Mouse (Mus musculus) layer of hippocampus, postnatal 10 days (tissue): ENCODE measurements around the gene Aftph. TPM values are rescaled to one million over a fixed set of nuclear protein-coding genes. Genes with fewer than 3 reads are reported as not detected.

Experiments used
- DNase-seq, 2 experiments: peaks; one replicate each; pipeline ENCODE4 v3.0.0; 2021; ENCODE audit warnings: low spot score in 2 of 2
- total RNA-seq, 2 experiments: library from RNA; stranded (reverse); gene quantifications; 2 replicates each; pipeline ENCODE4 v1.2.3; 2021

The Aftph gene
- total RNA-seq, 2 experiments from 2014 or later = 49.7 to 58.5 TPM

- no peak for DNase-seq
These were observed 12.0 kb downstream of the Aftph start for GRCm38 (mm10) chr11:20729403-20729802.

- no peak for DNase-seq
These were observed 13.3 kb downstream of the Aftph start for GRCm38 (mm10) chr11:20728044-20728443.

GRCm38 (mm10) chr11:20723572-20723971, 17.8 kb downstream of the Aftph start:
- no peak for DNase-seq

GRCm38 (mm10) chr11:20712068-20712671, 29.2 kb downstream of the Aftph start:
- DNase-seq = no peak

- DNase-seq = peak; percentile 54 to 72
These were observed 50.4 kb downstream of the Aftph start for GRCm38 (mm10) chr11:20691000-20691399.

GRCm38 (mm10) chr11:20681679-20682078, 59.7 kb downstream of the Aftph start:
- no peak for DNase-seq

- no peak for DNase-seq
These were observed 60.6 kb downstream of the Aftph start for GRCm38 (mm10) chr11:20680781-20681180.

- DNase-seq = no peak
These were observed 62.0 kb downstream of the Aftph start for GRCm38 (mm10) chr11:20679396-20679795.

- no peak for DNase-seq
These were observed 68.9 kb downstream of the Aftph start for GRCm38 (mm10) chr11:20672513-20672912.

- DNase-seq = peak in 1 of 2 experiments; percentile 43
These were observed 69.5 kb downstream of the Aftph start for GRCm38 (mm10) chr11:20671789-20672392.

GRCm38 (mm10) chr11:20664878-20665277, 76.5 kb downstream of the Aftph start:
- no peak for DNase-seq

GRCm38 (mm10) chr11:20663580-20664198, 77.7 kb downstream of the Aftph start:
- DNase-seq = no peak

- no peak for DNase-seq
These were observed 78.6 kb downstream of the Aftph start for GRCm38 (mm10) chr11:20662811-20663210.

GRCm38 (mm10) chr11:20661652-20662051, 79.7 kb downstream of the Aftph start:
- peak in 1 of 2 experiments; percentile 45 for DNase-seq

GRCm38 (mm10) chr11:20660111-20661097, 81.0 kb downstream of the Aftph start:
- no peak for DNase-seq

GRCm38 (mm10) chr11:20659094-20659493, 82.3 kb downstream of the Aftph start:
- DNase-seq = peak in 1 of 2 experiments; percentile 65

- peak in 1 of 2 experiments; percentile 50 for DNase-seq
These were observed 84.7 kb downstream of the Aftph start for GRCm38 (mm10) chr11:20656711-20657057.

- peak; percentile 70 to 77 for DNase-seq
These were observed 85.3 kb downstream of the Aftph start for GRCm38 (mm10) chr11:20655795-20656710.

GRCm38 (mm10) chr11:20651166-20651565, 90.2 kb downstream of the Aftph start:
- no peak for DNase-seq

GRCm38 (mm10) chr11:20650006-20650639, 91.3 kb downstream of the Aftph start:
- DNase-seq = peak in 1 of 2 experiments; percentile 60
